Mouse (Mus musculus) embryonic facial prominence, embryonic 11.5 days (tissue): Measurements from ENCODE around the gene Smu1. TPM values are rescaled to one million over a fixed set of nuclear protein-coding genes. Genes with fewer than 3 reads are reported as not detected.

Experiments
- ATAC-seq: fragments of 200-750 bp; cut with Nextera tagmentation; replicated peaks from 2 replicates; pipeline ENCODE4 v1.8.0; 2017; ENCODE audit warnings: low read depth; ENCODE audit not compliant: insufficient number of reproducible peaks, low FRiP score, low TSS enrichment
- DNase-seq: peaks from one replicate; pipeline ENCODE4 v3.0.0-alpha.2; 2015; ENCODE audit warnings: low spot score
- H3K27ac ChIP-seq: fragments of 300-500 bp; sonication (generic); replicated peaks from 2 replicates; pipeline ENCODE4 v1.5.1; 2014; ENCODE audit warnings: mild to moderate bottlenecking, low read depth, low read length, control low read depth
- H3K27me3 ChIP-seq: fragments of 300-500 bp; sonication (generic); 2 replicates; pipeline ENCODE4 v1.6.1; 2014; ENCODE audit warnings: mild to moderate bottlenecking, low read length, moderate library complexity, mixed read lengths; ENCODE audit not compliant: control insufficient read depth, insufficient read depth
- H3K36me3 ChIP-seq: fragments of 300-500 bp; sonication (generic); replicated peaks from 2 replicates; pipeline ENCODE4 v1.6.1; 2014; ENCODE audit warnings: low read depth, mild to moderate bottlenecking, low read length, moderate library complexity, mixed read lengths; ENCODE audit not compliant: control insufficient read depth, insufficient read depth
- H3K4me1 ChIP-seq: fragments of 300-500 bp; sonication (generic); 2 replicates; pipeline ENCODE4 v1.6.1; 2014; ENCODE audit warnings: low read length, mixed read lengths; ENCODE audit not compliant: control insufficient read depth, insufficient read depth
- H3K4me2 ChIP-seq: fragments of 300-500 bp; sonication (generic); 2 replicates; pipeline ENCODE4 v1.6.1; 2014; ENCODE audit warnings: low read depth, mild to moderate bottlenecking, control low read depth, low read length, moderate library complexity
- H3K4me3 ChIP-seq: fragments of 300-500 bp; sonication (generic); 2 replicates; pipeline ENCODE4 v1.5.1; 2014; ENCODE audit warnings: low read depth, low read length, control low read depth
- H3K9ac ChIP-seq: fragments of 300-500 bp; sonication (generic); replicated peaks from 2 replicates; pipeline ENCODE4 v1.6.1; 2014; ENCODE audit warnings: mild to moderate bottlenecking, control low read depth, low read length
- H3K9me3 ChIP-seq: fragments of 300-500 bp; sonication (generic); replicated peaks from 2 replicates; pipeline ENCODE4 v1.6.1; 2016; ENCODE audit warnings: mild to moderate bottlenecking, low read length, inconsistent platforms, mixed read lengths; ENCODE audit not compliant: control insufficient read depth
- WGBS: fragments of 180-500 bp; shearing (Covaris S2); extraction: QIAGEN DNeasy Blood & Tissue Kit; methylation state at CpG from one replicate; pipeline ENCODE4 v1.1.7; 2014; 5-methylcytosine and 5-hydroxymethylcytosine counted together
- microRNA counts: library from miRNA; unstranded; fragments of <30 nt; microRNA quantifications from one replicate; lab custom pipeline; 2016
- microRNA-seq: library from miRNA; unstranded; fragments of <30 nt; microRNA quantifications from one replicate; pipeline ENCODE4, GENCODE M21; 2016; ENCODE audit warnings: borderline number of aligned reads
- polyA plus RNA-seq: library from polyadenylated mRNA; unstranded; fragments of >200 nt; fragmentation: Nextera tagmentation; extraction: Ambion mirVana; gene quantifications from 2 replicates; pipeline ENCODE4 v1.2.1, GENCODE M21; 2014

The Smu1 gene
- polyA plus RNA-seq, 1 experiment from 2014 or later, result 203 TPM

GRCm38 (mm10) chr4:40702797-40703709, 54.7 kb downstream of the Smu1 start, which contains the start of gene Aptx:
TSS of gene Aptx (minus strand) at chr4:40703194.
- no peaks in the 10 kb centered on the region for H3K4me1 ChIP-seq
- under 1% methylated on average over 42 of the region's 42 CpGs for WGBS

GRCm38 (mm10) chr4:40701796-40702195, 55.9 kb downstream of the Smu1 start:
- ATAC-seq (no peak), DNase-seq (no peak)
- Histone ChIP-seq H3K9ac (no peak overlapping the region), H3K4me3 (peak overlapping the region; percentile 59), H3K36me3 (peaks cover under 1% of the 10 kb centered on the region; the same call in 1 of the 2 replicates), H3K9me3 (no peaks in the 10 kb centered on the region), H3K27me3 (no peaks in the 10 kb centered on the region), H3K4me2 (no peak overlapping the region; the same call in 1 of the 2 replicates), H3K27ac (no peak overlapping the region), H3K4me1 (no peaks in the 10 kb centered on the region)
- 81% methylated on average over 3 of the region's 3 CpGs for WGBS

More at GRCm38 (mm10) chr4:40702797-40703709, 54.7 kb downstream of the Smu1 start, which contains the start of gene Aptx:
- peak within 1 kb of the TSS; percentile 84 for H3K27ac ChIP-seq
- H3K27me3 ChIP-seq, result no peaks in the 10 kb centered on the region
- H3K9me3 ChIP-seq, result no peaks in the 10 kb centered on the region
- peak within 1 kb of the TSS; percentile 66 for H3K4me2 ChIP-seq
- H3K9ac ChIP-seq, result peak within 1 kb of the TSS; percentile 62
- no peaks in the 10 kb centered on the region for H3K36me3 ChIP-seq
- peak; percentile 97 for DNase-seq
- peak; percentile 94 for ATAC-seq
- peak within 1 kb of the TSS; percentile 59 for H3K4me3 ChIP-seq

GRCm38 (mm10) chr4:40700216-40700615, 57.5 kb downstream of the Smu1 start:
- WGBS, result 80% methylated on average over 8 of the region's 8 CpGs
- H3K9ac ChIP-seq, result no peak overlapping the region
- no peak overlapping the region for H3K4me2 ChIP-seq
- no peaks in the 10 kb centered on the region for H3K4me1 ChIP-seq
- DNase-seq (no peak), ATAC-seq (no peak)
- H3K4me3 ChIP-seq, result no peak overlapping the region
- no peak overlapping the region for H3K27ac ChIP-seq
- H3K27me3 ChIP-seq, result no peaks in the 10 kb centered on the region
- H3K9me3 ChIP-seq, result no peaks in the 10 kb centered on the region
- H3K36me3 ChIP-seq, result peaks cover 4% of the 10 kb centered on the region; the same call in 1 of the 2 replicates

- Histone ChIP-seq H3K4me2 (no peak overlapping the region), H3K27ac (no peak overlapping the region), H3K4me3 (no peak overlapping the region), H3K9me3 (no peaks in the 10 kb centered on the region), H3K4me1 (no peaks in the 10 kb centered on the region), H3K9ac (no peak overlapping the region), H3K27me3 (no peaks in the 10 kb centered on the region), H3K36me3 (peaks cover 4% of the 10 kb centered on the region)
- 81% methylated on average over 7 of the region's 7 CpGs for WGBS
- no peak for ATAC-seq
- no peak for DNase-seq
Measured at GRCm38 (mm10) chr4:40697059-40697458, 60.7 kb downstream of the Smu1 start.

- no peaks in the 10 kb centered on the region; the same call in none of the 2 replicates for H3K36me3 ChIP-seq
- no peak overlapping the region for H3K4me2 ChIP-seq
- 0 out of 2 replicates have a peak, but pooled peaks have one; percentile 22 for ATAC-seq
Measured at GRCm38 (mm10) chr4:40691100-40691499, 66.6 kb downstream of the Smu1 start.

More at GRCm38 (mm10) chr4:40691100-40691499, 66.6 kb downstream of the Smu1 start:
- H3K27ac ChIP-seq, result no peak overlapping the region
- H3K4me1 ChIP-seq, result no peaks in the 10 kb centered on the region
- no peaks in the 10 kb centered on the region for H3K27me3 ChIP-seq
- H3K4me3 ChIP-seq, result no peak overlapping the region
- H3K9ac ChIP-seq, result no peak overlapping the region
- peak; percentile 62 for DNase-seq
- 53% methylated on average over 11 of the region's 11 CpGs for WGBS
- no peaks in the 10 kb centered on the region for H3K9me3 ChIP-seq

MicroRNA genes within 50 kb of the gene (microRNA counts, 519-probe panel; counts per million panel counts)
- not detected for microRNA mmu-miR-207 (lab: Ali Mortazavi, UCI)

Small RNA genes lying within 50 kb of the gene (microRNA-seq; reads per million reads assigned to microRNA genes)
- gene Mir207, result not detected

Other genes starting within 250 kb of the Smu1 start
- gene Aptx, start 54.7 kb downstream of the Smu1 start, polyA plus RNA-seq, result 37.8 and 38.2 TPM in 2 replicates
- 665 and 708 TPM in 2 replicates for gene Dnaja1, start 35.8 kb downstream of the Smu1 start, polyA plus RNA-seq
- gene B4galt1, start 96.1 kb upstream of the Smu1 start, polyA plus RNA-seq, result 28.3 and 28.9 TPM in 2 replicates
- not detected in 2 replicates for gene Spink4, start 162.1 kb upstream of the Smu1 start, polyA plus RNA-seq
- 271 and 295 TPM in 2 replicates for gene Bag1, start 190.4 kb upstream of the Smu1 start, polyA plus RNA-seq
- gene Chmp5, start 190.5 kb upstream of the Smu1 start, polyA plus RNA-seq, result 122 and 142 TPM in 2 replicates
- 93.7 and 97.1 TPM in 2 replicates for gene Nfx1, start 213.0 kb upstream of the Smu1 start, polyA plus RNA-seq